Mouse (Mus musculus): ENCODE data around the gene H2-Ob.

The H2-Ob gene

DNA sequence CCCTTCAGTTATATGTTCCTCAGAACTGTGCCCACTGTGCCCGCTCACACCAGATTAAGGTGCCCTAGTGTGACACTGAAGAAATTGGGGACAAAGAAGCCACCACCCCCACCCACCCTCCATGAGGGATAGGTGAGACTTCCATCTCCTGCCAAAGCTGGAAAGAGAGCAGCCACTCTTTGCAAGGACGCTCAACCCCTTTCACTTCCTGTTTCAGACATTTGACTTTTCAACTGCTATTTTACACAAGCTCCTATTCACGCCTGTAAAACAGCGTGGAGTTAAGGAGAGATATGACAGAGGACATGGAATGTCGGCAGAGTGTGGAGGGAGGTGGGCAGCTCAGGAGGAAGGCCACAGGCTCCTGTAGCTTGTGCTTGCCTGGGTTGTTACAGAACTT is 47.8 kb downstream of the H2-Ob start:
- no peak for DNase-seq

DNA sequence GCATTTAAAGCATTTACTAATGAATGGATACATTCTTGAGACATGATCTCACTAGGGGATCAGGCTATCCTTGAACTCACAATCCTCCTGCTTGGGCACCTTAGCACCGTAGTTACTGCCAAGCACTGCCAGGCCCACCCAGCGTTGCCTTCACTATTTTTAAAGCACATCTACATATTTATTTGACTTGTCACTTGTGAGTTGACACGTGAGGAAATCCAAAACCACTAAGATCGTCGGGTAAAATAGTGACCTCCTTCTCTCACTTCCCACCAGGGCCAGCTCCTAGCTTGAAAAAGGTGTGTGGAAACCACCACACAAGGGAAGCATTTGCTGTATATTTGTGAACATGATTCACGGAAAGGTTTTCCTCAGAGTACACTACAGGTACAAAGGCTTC is 48.3 kb downstream of the H2-Ob start:
- DNase-seq = no peak

DNA sequence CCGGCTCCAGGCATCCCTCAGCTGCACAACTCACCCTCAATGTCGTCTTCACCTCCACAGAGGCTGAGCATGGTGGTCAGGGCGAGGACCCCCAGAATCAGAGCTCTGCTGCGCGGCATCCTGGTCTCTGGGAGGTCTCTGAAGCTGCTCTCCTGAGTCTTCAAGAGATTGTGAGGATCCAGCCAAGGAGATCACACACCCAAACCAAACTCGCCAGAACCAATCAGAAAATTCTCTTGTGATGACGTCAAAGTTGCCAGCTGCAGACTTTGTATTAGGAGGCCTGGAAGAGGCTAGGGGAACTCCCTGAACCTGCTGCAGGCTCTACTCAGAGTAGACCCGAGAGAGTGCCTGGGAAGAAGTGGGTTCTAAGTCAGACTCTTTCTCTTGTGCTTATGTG is 48.9 kb downstream of the H2-Ob start, which contains the start of gene H2-Aa:
Gene H2-Aa (minus strand): TSS at position 176 of the 400 bp plus-strand sequence.
- peak; percentile 52 to 78 for DNase-seq

DNA sequence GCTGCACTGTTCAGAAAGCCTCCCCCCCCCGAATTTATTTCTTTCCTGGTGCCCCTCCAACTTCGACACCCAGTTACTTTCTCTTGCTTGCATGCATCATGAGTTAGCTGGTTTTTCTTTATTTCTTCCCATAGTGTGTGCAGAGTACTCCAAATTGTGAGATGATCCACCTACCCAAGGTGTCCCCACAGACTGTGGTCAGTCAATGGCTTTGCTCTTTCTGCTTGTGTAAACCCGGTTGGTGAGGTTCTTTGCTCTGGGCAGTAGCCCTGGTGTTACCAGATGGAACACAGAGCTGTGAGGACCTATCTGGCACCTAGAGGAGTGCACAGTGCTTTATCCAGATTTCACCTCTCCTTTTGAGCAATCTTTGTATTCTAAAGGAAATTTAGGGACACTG is 49.4 kb downstream of the H2-Ob start:
- no peak for DNase-seq

GRCm38 (mm10) chr17:34291609-34292008 is 52.9 kb downstream of the H2-Ob start:
- peak; percentile 49 to 65 for DNase-seq

DNA sequence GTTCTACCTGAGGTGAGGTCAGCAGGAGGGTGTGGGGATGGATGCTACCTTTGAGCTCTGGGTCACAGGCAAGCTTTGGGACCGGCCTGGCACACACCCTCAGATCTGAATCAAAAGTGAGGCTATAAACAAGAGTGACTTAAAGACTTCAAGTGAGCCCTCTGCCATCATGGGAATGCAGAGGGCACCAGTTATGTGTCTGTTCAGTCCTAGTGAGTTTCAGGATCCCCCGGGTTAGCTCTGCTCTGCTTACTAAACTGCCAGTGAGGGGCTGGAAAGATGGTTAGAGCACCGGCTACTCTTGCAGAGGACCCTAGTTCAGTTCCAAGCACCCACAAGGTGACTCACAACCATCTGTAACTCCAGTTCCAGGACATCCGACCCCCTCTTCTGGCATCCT is 53.9 kb downstream of the H2-Ob start:
- no peak for DNase-seq

DNA sequence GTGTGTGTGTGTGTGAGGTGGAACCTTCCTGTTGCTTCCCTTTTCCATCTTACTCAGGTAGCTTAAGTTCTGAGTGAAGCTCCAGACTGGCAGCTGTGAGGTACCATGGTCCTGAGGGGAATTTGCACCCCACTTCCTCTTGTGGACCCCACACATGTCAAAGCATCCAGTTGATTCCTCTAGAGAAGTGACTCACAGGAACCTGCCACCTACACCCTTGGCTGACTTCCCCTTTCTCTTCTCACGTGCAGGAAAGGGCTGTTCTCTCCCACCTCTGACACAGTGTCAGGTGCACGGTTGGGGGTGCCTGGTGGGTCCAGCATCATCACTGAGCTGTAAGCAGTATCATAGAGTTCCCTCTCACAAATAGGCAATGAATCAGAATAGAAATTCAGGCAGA is 54.8 kb downstream of the H2-Ob start:
- no peak for DNase-seq

- DNase-seq = no peak
Measured at GRCm38 (mm10) chr17:34294249-34294648, 55.5 kb downstream of the H2-Ob start.

GRCm38 (mm10) chr17:34295307-34295706 is 56.6 kb downstream of the H2-Ob start:
- DNase-seq = no peak

- DNase-seq = no peak
Measured at GRCm38 (mm10) chr17:34295891-34296794, 57.4 kb downstream of the H2-Ob start.

DNA sequence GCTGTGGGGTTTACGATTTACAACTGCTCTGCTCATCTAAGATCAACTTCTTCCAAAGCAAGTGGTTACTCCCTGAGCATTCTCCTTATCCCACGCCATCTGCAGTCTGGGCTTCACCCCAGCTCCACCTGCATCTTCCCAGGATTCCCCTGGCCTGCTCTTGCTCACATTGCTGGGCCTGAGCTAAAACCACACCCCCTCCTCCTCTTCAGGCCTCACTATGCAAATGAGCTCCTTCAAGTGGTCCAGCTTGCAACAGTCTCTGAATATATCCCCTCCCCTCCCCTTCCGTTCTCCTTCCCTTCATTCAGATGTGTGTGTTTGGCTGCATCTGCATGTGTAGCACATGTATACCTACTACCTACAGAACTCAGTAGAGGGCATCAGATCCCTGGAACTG is 60.7 kb downstream of the H2-Ob start:
- DNase-seq = no peak

GRCm38 (mm10) chr17:34300071-34300470 is 61.4 kb downstream of the H2-Ob start:
- no peak for DNase-seq

DNA sequence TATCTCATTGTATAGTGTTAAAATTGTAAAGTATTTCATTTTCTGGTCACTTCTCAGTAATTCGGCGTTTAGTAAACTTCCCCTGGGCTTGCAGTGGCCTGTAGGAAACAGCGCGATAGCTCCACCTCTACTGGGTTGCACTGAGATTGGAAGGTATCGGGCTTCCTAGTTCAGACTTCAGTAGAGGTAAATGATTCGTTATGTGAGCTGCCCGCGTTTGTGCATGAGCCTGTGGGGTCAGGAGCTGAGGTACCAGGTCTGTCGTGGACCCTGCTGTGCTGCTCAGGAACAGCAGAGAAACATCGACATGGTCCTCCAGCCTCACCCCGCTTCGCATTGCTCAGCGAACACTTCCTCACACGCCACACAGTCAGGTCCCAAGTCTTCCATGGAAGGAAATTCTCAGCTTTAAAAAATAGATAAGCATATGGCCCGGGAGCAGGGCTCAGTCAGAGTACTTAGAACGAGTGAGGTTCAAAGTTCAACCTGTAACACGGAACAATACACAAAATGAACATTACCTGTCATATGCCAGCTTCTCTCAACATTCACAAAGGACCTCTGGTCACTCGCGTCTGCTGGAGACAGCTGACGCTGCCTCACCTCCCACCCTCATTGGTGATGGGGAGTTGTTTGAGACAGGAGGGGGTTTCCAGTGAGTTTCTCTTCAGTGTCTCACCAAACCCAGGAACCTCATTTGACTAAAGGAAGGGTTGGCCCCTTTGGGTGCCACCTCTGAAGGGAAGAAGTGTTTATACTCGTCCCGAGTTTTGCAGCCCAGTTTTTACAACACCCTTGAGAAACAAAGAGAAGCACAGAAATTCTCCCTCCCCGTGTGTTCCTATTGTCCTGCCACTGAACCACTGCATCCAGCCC is 62.2 kb downstream of the H2-Ob start:
- DNase-seq = peak in 1 of 2 experiments; percentile 47

DNA sequence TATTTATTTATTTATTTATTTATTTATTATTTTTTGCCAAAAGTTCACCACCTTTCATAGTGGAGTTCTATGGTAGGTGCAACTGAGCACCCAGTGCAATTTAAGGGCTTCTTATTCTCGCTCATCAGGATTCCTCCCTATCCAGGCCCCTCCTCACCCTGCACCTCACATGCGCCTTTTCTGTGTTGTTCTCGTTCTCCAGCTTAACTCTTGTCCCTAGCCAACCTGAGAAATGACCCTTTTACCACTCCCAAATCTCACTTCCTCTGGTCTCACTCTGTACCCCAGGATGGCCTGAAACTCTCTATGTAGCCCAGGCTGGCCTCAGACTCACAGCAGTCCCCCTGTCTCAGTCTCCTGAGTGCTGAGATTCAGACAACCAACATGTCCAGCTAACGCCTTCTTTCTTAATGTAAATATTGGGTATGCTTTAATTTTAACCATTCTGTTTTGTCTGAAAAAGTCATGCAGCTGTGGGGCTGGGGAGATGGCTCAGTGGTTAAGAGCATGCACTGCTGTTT is 63.0 kb downstream of the H2-Ob start:
- DNase-seq = no peak

DNA sequence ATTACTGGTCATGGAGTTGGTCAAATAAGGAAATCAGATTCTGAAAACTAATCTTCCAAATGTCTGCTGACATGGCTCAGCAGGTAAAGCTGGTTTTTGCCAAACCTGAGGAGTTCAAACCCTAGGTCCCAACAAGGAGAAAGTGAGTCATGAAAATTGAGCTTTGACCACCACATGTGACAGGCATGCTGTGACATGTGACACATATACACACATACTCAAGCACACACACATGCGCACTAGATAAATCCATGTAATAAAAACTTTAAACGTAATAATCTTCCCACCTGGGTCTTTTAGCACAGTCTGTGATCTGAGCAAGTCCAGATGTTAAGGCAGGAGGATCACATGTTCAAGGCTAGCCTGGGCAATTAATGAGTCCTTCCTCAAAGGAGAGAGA is 65.1 kb downstream of the H2-Ob start:
- DNase-seq = no peak
